Mouse (Mus musculus) WW6 (cell line): Measurements from ENCODE around the gene Nfib.

ENCODE experiments used
- DNase-seq: peaks from one replicate; pipeline ENCODE4 v3.0.0-alpha.2; 2013; ENCODE audit warnings: low read depth, low spot score

Nfib gene

DNA sequence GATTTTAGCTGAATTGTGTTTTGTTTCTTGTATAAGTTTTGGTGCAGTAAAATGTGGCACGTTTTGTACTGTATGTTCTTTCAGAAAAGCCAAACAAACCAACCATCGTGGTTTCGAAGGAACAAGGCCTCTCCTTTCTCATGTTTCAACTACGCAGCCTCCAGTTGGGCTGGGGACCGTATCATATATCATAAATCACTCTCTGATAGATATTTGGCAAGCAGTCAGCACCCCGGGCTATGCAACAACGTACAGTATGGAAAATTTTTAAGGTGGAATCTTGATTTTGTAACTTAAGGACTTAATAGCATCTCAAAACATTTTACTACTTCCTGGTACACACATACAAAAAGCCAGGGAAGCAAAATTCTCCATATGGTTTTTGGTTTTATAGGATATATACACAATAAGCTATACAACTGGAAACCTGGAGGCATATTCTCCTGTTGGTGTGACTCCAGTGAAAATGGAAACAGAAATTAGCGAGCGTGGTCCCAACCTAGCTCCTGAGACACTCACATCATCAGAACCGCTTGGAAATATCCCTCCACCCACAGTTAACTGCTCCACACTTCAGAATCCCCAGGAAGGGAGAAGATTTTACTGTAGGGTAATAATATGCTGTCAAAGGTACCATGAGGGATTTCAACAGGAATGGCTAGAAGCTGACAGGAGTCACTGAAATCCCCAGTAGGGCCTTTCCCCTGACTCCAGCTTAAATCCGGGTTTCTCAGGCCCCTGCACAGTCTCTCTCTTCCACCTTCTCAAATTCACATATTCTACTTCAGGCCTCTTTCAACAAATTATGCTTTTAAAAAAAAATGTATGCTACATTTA, 455.8 kb downstream of the Nfib start:
- DNase-seq = no peak

GRCm38 (mm10) chr4:82248961-82249360, 456.6 kb downstream of the Nfib start:
- no peak for DNase-seq

DNA sequence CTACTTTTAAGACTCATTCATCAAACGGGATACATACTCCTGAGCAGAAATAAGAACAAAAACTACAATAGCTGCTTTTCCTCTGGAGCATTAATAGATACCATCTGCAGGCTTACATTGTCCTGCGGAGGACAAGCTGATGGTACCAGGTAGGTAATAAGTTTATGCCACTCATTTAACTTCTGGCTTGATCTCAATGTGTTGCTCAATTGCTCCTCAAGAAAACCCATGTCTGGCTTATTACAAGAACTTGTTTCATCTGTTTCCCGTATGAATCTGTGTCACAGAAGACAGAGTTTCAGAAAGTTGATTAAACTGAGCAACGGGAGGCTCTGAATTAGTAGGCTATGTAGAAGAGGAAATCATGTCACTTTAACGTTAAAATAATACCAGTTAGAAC, 457.5 kb downstream of the Nfib start:
- DNase-seq = no peak

DNA sequence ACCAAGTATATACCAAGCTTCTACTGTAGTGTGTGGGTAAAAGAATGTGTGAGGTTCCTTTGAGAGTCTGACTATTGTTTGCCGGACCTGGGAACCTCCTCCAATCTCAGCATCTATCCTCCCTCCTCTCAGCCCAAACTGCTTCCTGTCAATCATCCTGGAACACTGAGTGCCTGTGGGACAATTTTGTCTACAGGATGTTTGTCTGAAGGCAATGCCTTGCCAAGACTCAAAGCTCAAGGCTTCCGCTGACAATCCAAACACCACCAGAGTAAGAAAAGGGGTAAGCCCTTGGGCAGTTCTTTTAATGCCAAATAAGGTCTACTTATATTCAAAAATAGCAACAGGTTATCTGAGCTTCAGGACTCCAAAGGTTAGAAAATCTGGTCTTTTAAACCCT, 459.3 kb downstream of the Nfib start:
- DNase-seq = no peak
